Mouse (Mus musculus): Measurements from ENCODE around the gene Zkscan17.

DNA sequence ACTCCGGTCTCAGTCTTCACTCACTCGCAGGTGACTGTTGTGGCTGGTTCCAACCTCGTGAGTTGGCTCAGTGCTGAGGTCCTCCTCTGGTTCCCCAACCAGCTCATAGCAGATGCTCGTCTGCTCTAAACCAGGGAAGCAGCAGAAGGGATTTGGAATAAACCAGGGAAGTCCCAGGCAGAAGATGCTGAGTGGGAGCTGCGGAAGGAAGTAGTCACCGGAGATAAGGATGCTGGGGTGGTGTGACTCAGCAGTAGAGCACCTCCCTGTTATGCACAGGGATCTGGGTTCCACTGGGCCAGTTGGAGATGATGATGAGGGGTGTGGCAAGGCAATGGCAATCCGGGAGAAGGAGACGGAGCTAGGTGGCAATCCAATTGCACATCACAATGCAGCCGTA lies 17.5 kb upstream of the Zkscan17 start:
- TF ChIP-seq POLR2A (IDR thresholded peaks at IDR 0.05; ENCODE audit: low read depth, low read length) (no peak), SIN3A (IDR thresholded peaks at IDR 0.05; ENCODE audit: low read length) (no peak), CTCF (conservative IDR thresholded peaks at IDR 0.05 in 1 of 2, IDR thresholded peaks at IDR 0.05 in 1 of 2; ENCODE audit: low read depth in 2 of 2, low read length in 2 of 2) (no peak), ELF1 (IDR thresholded peaks at IDR 0.05; ENCODE audit: low read depth, low read length) (no peak)
